Mouse (Mus musculus) C2C12 (cell line): ENCODE data around the gene Ube2n. TPM values are rescaled to one million over a fixed set of nuclear protein-coding genes. Genes with fewer than 3 reads are reported as not detected.

ENCODE experiments used
- H3K27me3 ChIP-seq: one replicate; pipeline ENCODE4 v1.6.1; 2011; ENCODE audit not compliant: control insufficient read depth, insufficient read depth, insufficient read length
- H3K36me3 ChIP-seq: one replicate; pipeline ENCODE4 v1.6.1; 2011; ENCODE audit not compliant: control insufficient read depth, insufficient read depth
- H3K4me3 ChIP-seq: one replicate; pipeline ENCODE4 v1.5.1; 2011; ENCODE audit warnings: mild to moderate bottlenecking, control low read depth; ENCODE audit not compliant: poor library complexity, insufficient read depth, severe bottlenecking
- H3K79me2 ChIP-seq: one replicate; pipeline ENCODE4 v1.6.1; 2011; ENCODE audit not compliant: control insufficient read depth, insufficient read depth
- H3K79me3 ChIP-seq: one replicate; pipeline ENCODE4 v1.6.1; 2011; ENCODE audit warnings: low read depth, control low read depth
- H3ac ChIP-seq: one replicate; pipeline ENCODE3; 2011; ENCODE audit warnings: low read depth; ENCODE audit not compliant: control insufficient read depth, insufficient read length
- CEBPB ChIP-seq: IDR thresholded peaks from one replicate; pipeline ENCODE4 v1.6.1; 2011; ENCODE audit warnings: low read depth, mild to moderate bottlenecking, control low read depth, moderate library complexity
- CTCF ChIP-seq: IDR thresholded peaks from one replicate; pipeline ENCODE4 v1.5.1; 2011; ENCODE audit not compliant: control insufficient read depth, insufficient read depth, insufficient read length
- FOSL1 ChIP-seq: IDR thresholded peaks from one replicate; pipeline ENCODE4 v1.8.0; 2011; ENCODE audit warnings: mild to moderate bottlenecking, low read length; ENCODE audit not compliant: poor library complexity, insufficient read depth, severe bottlenecking
- MAX ChIP-seq: IDR thresholded peaks from one replicate; pipeline ENCODE4 v1.6.1; 2011; ENCODE audit warnings: mild to moderate bottlenecking, control low read depth
- MYOD1 ChIP-seq: IDR thresholded peaks from one replicate; pipeline ENCODE4 v1.6.1; 2011; ENCODE audit warnings: low read depth; ENCODE audit not compliant: control insufficient read depth, insufficient read length
- MYOG ChIP-seq: IDR thresholded peaks from one replicate; pipeline ENCODE4 v1.6.1; 2011; ENCODE audit not compliant: control insufficient read depth, insufficient read length; ENCODE audit errors: extremely low read depth
- USF1 ChIP-seq: IDR thresholded peaks from one replicate; pipeline ENCODE4 v1.6.1; 2011; ENCODE audit warnings: low read depth, mild to moderate bottlenecking, control low read depth, moderate library complexity
- polyA plus RNA-seq: library from polyadenylated mRNA; unstranded; fragments of >200 nt; fragmentation: generic; extraction: Trizol; gene quantifications from one replicate; pipeline ENCODE4 v1.2.1, GENCODE M21; 2012; ENCODE audit warnings: missing spikeins

Ube2n gene
- polyA plus RNA-seq, 1 experiment = 168 TPM

- H3K36me3 ChIP-seq = peaks cover 29% of the 10 kb centered on the region
- TF ChIP-seq USF1 (no peak), MYOD1 (no peak), MAX (no peak), CEBPB (no peak), FOSL1 (no peak), CTCF (no peak), MYOG (no peak)
- H3K79me2 ChIP-seq = peaks cover 68% of the 10 kb centered on the region
- H3K27me3 ChIP-seq = no peaks in the 10 kb centered on the region
- H3K4me3 ChIP-seq = no peak overlapping the region
- H3ac ChIP-seq = no peak overlapping the region
- peaks cover 64% of the 10 kb centered on the region for H3K79me3 ChIP-seq
These were observed 24.9 kb downstream of the Ube2n start for GRCm38 (mm10) chr10:95539841-95540240.

GRCm38 (mm10) chr10:95542916-95543315, 28.0 kb downstream of the Ube2n start:
- TF ChIP-seq CTCF (no peak), MYOG (no peak), MYOD1 (no peak), MAX (no peak), CEBPB (no peak), USF1 (no peak)
- H3K4me3 ChIP-seq = no peak overlapping the region
- H3K79me3 ChIP-seq = peaks cover 36% of the 10 kb centered on the region
- H3K79me2 ChIP-seq = peaks cover 37% of the 10 kb centered on the region
- no peaks in the 10 kb centered on the region for H3K27me3 ChIP-seq
- H3ac ChIP-seq = no peak overlapping the region
- H3K36me3 ChIP-seq = peaks cover 60% of the 10 kb centered on the region

- H3K36me3 ChIP-seq = peaks cover 64% of the 10 kb centered on the region
These were observed 28.4 kb downstream of the Ube2n start for GRCm38 (mm10) chr10:95543377-95543776.

GRCm38 (mm10) chr10:95544004-95544403, 29.1 kb downstream of the Ube2n start:
- Histone ChIP-seq H3K36me3 (peaks cover 71% of the 10 kb centered on the region), H3K79me3 (peaks cover 25% of the 10 kb centered on the region), H3K4me3 (no peak overlapping the region), H3ac (no peak overlapping the region), H3K27me3 (no peaks in the 10 kb centered on the region), H3K79me2 (peaks cover 26% of the 10 kb centered on the region)
- TF ChIP-seq MAX = no peak

More at GRCm38 (mm10) chr10:95543377-95543776, 28.4 kb downstream of the Ube2n start:
- Histone ChIP-seq H3K79me3 (peaks cover 31% of the 10 kb centered on the region), H3ac (no peak overlapping the region), H3K4me3 (no peak overlapping the region), H3K27me3 (no peaks in the 10 kb centered on the region), H3K79me2 (peaks cover 33% of the 10 kb centered on the region)
- no peak for TF ChIP-seq FOSL1
- TF ChIP-seq CTCF = no peak
- no peak for TF ChIP-seq MAX
- TF ChIP-seq MYOD1 = no peak
- TF ChIP-seq USF1 = no peak
- no peak for TF ChIP-seq CEBPB
- no peak for TF ChIP-seq MYOG

- peaks cover 18% of the 10 kb centered on the region for H3K79me3 ChIP-seq
- peaks cover 77% of the 10 kb centered on the region for H3K36me3 ChIP-seq
- H3K79me2 ChIP-seq = peaks cover 20% of the 10 kb centered on the region
- no peaks in the 10 kb centered on the region for H3K27me3 ChIP-seq
- no peak overlapping the region for H3ac ChIP-seq
- no peak for TF ChIP-seq MAX
- no peak for TF ChIP-seq CTCF
- TF ChIP-seq CEBPB = no peak
- TF ChIP-seq MYOG = no peak
- TF ChIP-seq MYOD1 = no peak
- TF ChIP-seq FOSL1 = no peak
- TF ChIP-seq USF1 = no peak
- no peak overlapping the region for H3K4me3 ChIP-seq
These were observed 29.7 kb downstream of the Ube2n start for GRCm38 (mm10) chr10:95544651-95545050.

GRCm38 (mm10) chr10:95545051-95545450, 30.1 kb downstream of the Ube2n start:
- Histone ChIP-seq H3K4me3 (no peak overlapping the region), H3ac (no peak overlapping the region), H3K79me2 (peaks cover 20% of the 10 kb centered on the region), H3K79me3 (peaks cover 17% of the 10 kb centered on the region), H3K27me3 (no peaks in the 10 kb centered on the region), H3K36me3 (peaks cover 81% of the 10 kb centered on the region)
- TF ChIP-seq USF1 (peak; percentile 62), CTCF (no peak)
